Mouse (Mus musculus): ENCODE measurements at regions not wholly inside any gene's neighbourhood (a gene's known extent, or its start where the extent isn't known, plus 50 kb on each side); places are given as distances from the start of the nearest gene placed in this dataset.

- H3K27me3 ChIP-seq (ENCODE audit: control insufficient read depth, insufficient read depth, low read depth, low read length) = no peaks in the 10 kb centered on the region
- H3K9ac ChIP-seq (ENCODE audit: low read length) = no peak overlapping the region
- H3K4me3 ChIP-seq (ENCODE audit: low read length) = no peak overlapping the region
- H3K9me3 ChIP-seq (ENCODE audit: control insufficient read depth, low read length) = peaks cover 7% of the 10 kb centered on the region
- no peaks in the 10 kb centered on the region for H3K36me3 ChIP-seq (ENCODE audit: control insufficient read depth, insufficient read depth, low read length)
- H3K4me1 ChIP-seq (replicated peaks; ENCODE audit: control insufficient read depth, insufficient read depth, low read length) = peaks cover 2% of the 10 kb centered on the region; the same call in 1 of the 2 replicates
- no peak for ATAC-seq (ENCODE audit: low read depth)
- no peak overlapping the region for H3K27ac ChIP-seq (ENCODE audit: low read length)
- WGBS = 89% methylated on average over 6 of the region's 6 CpGs
- no peak overlapping the region for H3K4me2 ChIP-seq (ENCODE audit: low read depth, low read length)
Observed at GRCm38 (mm10) chr5:148716633-148717032, 164.0 kb upstream of the Ubl3 start.

DNA sequence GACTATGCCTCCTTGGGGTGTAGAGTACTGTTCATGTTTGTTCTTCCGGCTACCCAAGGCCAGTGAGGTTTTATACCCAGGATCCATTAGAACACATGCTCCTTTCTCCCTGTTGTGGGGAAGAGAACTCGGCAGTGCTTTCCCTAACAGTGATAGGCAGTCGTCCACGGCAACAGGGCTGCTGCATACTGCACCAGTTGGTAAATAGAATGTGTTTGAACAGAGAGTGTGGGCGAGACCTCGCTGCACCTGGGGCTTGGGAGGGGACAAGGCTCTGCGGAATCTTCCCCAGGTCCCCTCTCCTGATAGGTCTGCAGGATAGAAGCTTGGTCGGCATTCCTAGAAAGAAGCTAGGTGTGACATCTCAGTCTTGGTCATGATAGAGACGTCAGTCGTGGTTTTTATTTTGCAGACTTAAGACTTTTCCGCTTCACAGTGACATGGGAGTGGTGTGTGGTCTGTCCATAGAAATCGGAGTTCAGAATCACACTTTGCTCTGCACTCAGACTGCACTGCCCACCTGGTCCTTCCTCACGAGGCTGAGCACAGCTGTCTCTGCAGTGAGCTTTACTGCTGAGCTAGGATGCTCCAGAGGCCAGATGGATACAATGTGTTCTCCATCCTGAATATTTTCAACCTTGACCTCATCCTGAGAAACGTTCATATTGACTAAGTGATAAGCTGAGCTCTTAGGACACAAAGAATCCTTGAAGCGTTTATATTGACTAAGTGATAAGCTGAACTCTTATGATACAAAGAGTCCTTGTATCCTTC lies 162.8 kb upstream of the Ubl3 start:
- Histone ChIP-seq H3K4me2 (ENCODE audit: low read depth, low read length) (no peak overlapping the region), H3K36me3 (ENCODE audit: control insufficient read depth, insufficient read depth, low read length) (no peaks in the 10 kb centered on the region), H3K4me3 (ENCODE audit: low read length) (no peak overlapping the region), H3K9ac (ENCODE audit: low read length) (no peak overlapping the region), H3K4me1 (replicated peaks; ENCODE audit: control insufficient read depth, insufficient read depth, low read length) (peaks cover 2% of the 10 kb centered on the region; the same call in 1 of the 2 replicates), H3K9me3 (ENCODE audit: control insufficient read depth, low read length) (peaks cover 7% of the 10 kb centered on the region), H3K27me3 (ENCODE audit: control insufficient read depth, insufficient read depth, low read depth, low read length) (no peaks in the 10 kb centered on the region), H3K27ac (ENCODE audit: low read length) (no peak overlapping the region)
- WGBS = 44% methylated on average over 15 of the region's 15 CpGs
- ATAC-seq (ENCODE audit: low read depth) = peak; percentile 57; the same call in 1 of the 2 replicates

GRCm38 (mm10) chr5:148714807-148715206 lies 162.2 kb upstream of the Ubl3 start:
- WGBS = 67% methylated on average over 4 of the region's 4 CpGs
- Histone ChIP-seq H3K4me3 (ENCODE audit: low read length) (no peak overlapping the region), H3K9ac (ENCODE audit: low read length) (no peak overlapping the region), H3K36me3 (ENCODE audit: control insufficient read depth, insufficient read depth, low read length) (no peaks in the 10 kb centered on the region), H3K9me3 (ENCODE audit: control insufficient read depth, low read length) (peaks cover 7% of the 10 kb centered on the region), H3K27me3 (ENCODE audit: control insufficient read depth, insufficient read depth, low read depth, low read length) (no peaks in the 10 kb centered on the region), H3K4me1 (replicated peaks; ENCODE audit: control insufficient read depth, insufficient read depth, low read length) (peaks cover 2% of the 10 kb centered on the region; the same call in 1 of the 2 replicates), H3K27ac (ENCODE audit: low read length) (no peak overlapping the region), H3K4me2 (ENCODE audit: low read depth, low read length) (no peak overlapping the region)
- no peak for ATAC-seq (ENCODE audit: low read depth)

- peaks cover 8% of the 10 kb centered on the region for H3K4me1 ChIP-seq (replicated peaks; ENCODE audit: control insufficient read depth, insufficient read depth, low read length)
- H3K4me2 ChIP-seq (ENCODE audit: low read depth, low read length) = no peak overlapping the region
- peak; percentile 66 for ATAC-seq (ENCODE audit: low read depth)
- WGBS = 74% methylated on average over 5 of the region's 5 CpGs
- H3K27ac ChIP-seq (ENCODE audit: low read length) = no peak overlapping the region
- no peak overlapping the region for H3K4me3 ChIP-seq (ENCODE audit: low read length)
- peaks cover 6% of the 10 kb centered on the region for H3K9me3 ChIP-seq (ENCODE audit: control insufficient read depth, low read length)
- H3K9ac ChIP-seq (ENCODE audit: low read length) = no peak overlapping the region
- no peaks in the 10 kb centered on the region for H3K36me3 ChIP-seq (ENCODE audit: control insufficient read depth, insufficient read depth, low read length)
- no peaks in the 10 kb centered on the region for H3K27me3 ChIP-seq (ENCODE audit: control insufficient read depth, insufficient read depth, low read depth, low read length)
Observed at GRCm38 (mm10) chr5:148713796-148714195, 161.2 kb upstream of the Ubl3 start.

DNA sequence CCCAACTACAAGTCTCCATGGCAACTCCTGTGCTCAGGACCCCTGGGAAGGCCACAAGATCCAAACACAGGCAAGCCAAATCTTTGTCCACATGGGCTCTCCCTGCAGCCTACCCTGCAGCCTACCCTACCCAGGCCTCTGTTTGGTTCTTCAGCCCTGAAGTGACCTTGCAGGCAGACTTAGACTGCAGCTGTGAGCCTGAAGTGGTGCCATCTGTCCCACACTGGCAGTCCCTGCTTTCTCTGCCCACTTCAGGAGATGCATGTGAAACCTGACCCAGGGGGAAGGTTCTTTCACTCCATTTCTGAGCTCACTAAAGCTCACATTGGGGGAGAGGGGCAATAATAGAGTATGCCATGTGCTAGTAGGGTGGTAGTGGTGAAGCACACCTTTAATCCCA lies 160.4 kb upstream of the Ubl3 start:
- ATAC-seq (ENCODE audit: low read depth) = no peak
- Histone ChIP-seq H3K9ac (ENCODE audit: low read length) (no peak overlapping the region), H3K4me3 (ENCODE audit: low read length) (no peak overlapping the region), H3K27ac (ENCODE audit: low read length) (no peak overlapping the region), H3K4me1 (replicated peaks; ENCODE audit: control insufficient read depth, insufficient read depth, low read length) (peaks cover 16% of the 10 kb centered on the region), H3K4me2 (ENCODE audit: low read depth, low read length) (no peak overlapping the region), H3K36me3 (ENCODE audit: control insufficient read depth, insufficient read depth, low read length) (no peaks in the 10 kb centered on the region), H3K27me3 (ENCODE audit: control insufficient read depth, insufficient read depth, low read depth, low read length) (no peaks in the 10 kb centered on the region), H3K9me3 (ENCODE audit: control insufficient read depth, low read length) (no peaks in the 10 kb centered on the region)

- WGBS = 76% methylated on average over 5 of the region's 5 CpGs
- H3K27ac ChIP-seq (ENCODE audit: low read length) = no peak overlapping the region
- ATAC-seq (ENCODE audit: low read depth) = no peak
Observed at GRCm38 (mm10) chr5:148711570-148711969, 159.0 kb upstream of the Ubl3 start.

DNA sequence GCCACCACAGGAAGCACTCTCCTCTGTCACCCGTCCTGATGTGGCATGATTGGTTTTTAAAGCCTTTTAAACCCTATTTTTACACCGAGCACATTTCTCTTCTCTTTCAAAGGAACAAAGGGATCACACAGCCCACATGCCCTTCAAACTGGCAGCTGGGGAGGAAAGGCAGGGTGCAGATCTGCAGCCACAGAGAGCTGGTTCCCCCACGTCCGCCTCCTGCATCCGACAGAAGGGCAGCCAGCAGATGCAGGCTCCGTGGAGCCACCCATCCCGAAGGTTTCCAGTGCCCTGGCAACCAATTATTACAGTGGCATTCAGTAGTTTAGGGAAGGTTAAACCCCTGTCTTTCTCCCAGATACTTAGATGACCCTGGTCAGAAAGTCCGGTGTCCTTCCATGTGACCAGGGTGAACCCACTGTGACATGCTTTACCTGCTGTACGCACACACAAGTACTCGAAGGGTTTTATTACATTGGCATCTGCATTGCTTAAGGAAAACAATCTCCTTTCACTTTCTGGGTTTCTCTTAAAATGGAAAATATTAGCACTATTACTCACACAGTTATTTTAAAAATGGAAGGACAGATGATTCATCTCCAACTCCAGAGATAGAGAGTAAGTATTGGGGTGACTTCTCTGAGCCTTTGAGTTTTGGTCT lies 156.7 kb upstream of the Ubl3 start:
- Histone ChIP-seq H3K9me3 (ENCODE audit: control insufficient read depth, low read length) (no peaks in the 10 kb centered on the region), H3K4me3 (ENCODE audit: low read length) (no peak overlapping the region), H3K4me1 (replicated peaks; ENCODE audit: control insufficient read depth, insufficient read depth, low read length) (peaks cover 31% of the 10 kb centered on the region), H3K36me3 (ENCODE audit: control insufficient read depth, insufficient read depth, low read length) (no peaks in the 10 kb centered on the region), H3K9ac (ENCODE audit: low read length) (peak overlapping the region; percentile 6; the same call in 1 of the 2 replicates), H3K4me2 (ENCODE audit: low read depth, low read length) (no peak overlapping the region), H3K27ac (ENCODE audit: low read length) (peak overlapping the region; percentile 54; the same call in 1 of the 2 replicates), H3K27me3 (ENCODE audit: control insufficient read depth, insufficient read depth, low read depth, low read length) (no peaks in the 10 kb centered on the region)
- ATAC-seq (ENCODE audit: low read depth) = no peak
- 44% methylated on average over 10 of the region's 10 CpGs for WGBS

More at GRCm38 (mm10) chr5:148711570-148711969, 159.0 kb upstream of the Ubl3 start:
- H3K4me2 ChIP-seq (ENCODE audit: low read depth, low read length) = no peak overlapping the region
- peaks cover 30% of the 10 kb centered on the region for H3K4me1 ChIP-seq (replicated peaks; ENCODE audit: control insufficient read depth, insufficient read depth, low read length)
- H3K36me3 ChIP-seq (ENCODE audit: control insufficient read depth, insufficient read depth, low read length) = no peaks in the 10 kb centered on the region
- no peaks in the 10 kb centered on the region for H3K9me3 ChIP-seq (ENCODE audit: control insufficient read depth, low read length)
- no peak overlapping the region for H3K9ac ChIP-seq (ENCODE audit: low read length)
- no peak overlapping the region for H3K4me3 ChIP-seq (ENCODE audit: low read length)
- no peaks in the 10 kb centered on the region for H3K27me3 ChIP-seq (ENCODE audit: control insufficient read depth, insufficient read depth, low read depth, low read length)

- Histone ChIP-seq H3K36me3 (ENCODE audit: control insufficient read depth, insufficient read depth, low read length) (no peaks in the 10 kb centered on the region), H3K4me1 (replicated peaks; ENCODE audit: control insufficient read depth, insufficient read depth, low read length) (peaks cover 31% of the 10 kb centered on the region), H3K9me3 (ENCODE audit: control insufficient read depth, low read length) (no peaks in the 10 kb centered on the region), H3K4me2 (ENCODE audit: low read depth, low read length) (peak overlapping the region; percentile 31; the same call in 1 of the 2 replicates), H3K27me3 (ENCODE audit: control insufficient read depth, insufficient read depth, low read depth, low read length) (no peaks in the 10 kb centered on the region), H3K4me3 (ENCODE audit: low read length) (no peak overlapping the region), H3K9ac (ENCODE audit: low read length) (no peak overlapping the region), H3K27ac (ENCODE audit: low read length) (peak overlapping the region; percentile 54)
- peak; percentile 57 for ATAC-seq (ENCODE audit: low read depth)
- WGBS = 16% methylated on average over 11 of the region's 11 CpGs
Observed at GRCm38 (mm10) chr5:148708014-148708741, 155.6 kb upstream of the Ubl3 start.

DNA sequence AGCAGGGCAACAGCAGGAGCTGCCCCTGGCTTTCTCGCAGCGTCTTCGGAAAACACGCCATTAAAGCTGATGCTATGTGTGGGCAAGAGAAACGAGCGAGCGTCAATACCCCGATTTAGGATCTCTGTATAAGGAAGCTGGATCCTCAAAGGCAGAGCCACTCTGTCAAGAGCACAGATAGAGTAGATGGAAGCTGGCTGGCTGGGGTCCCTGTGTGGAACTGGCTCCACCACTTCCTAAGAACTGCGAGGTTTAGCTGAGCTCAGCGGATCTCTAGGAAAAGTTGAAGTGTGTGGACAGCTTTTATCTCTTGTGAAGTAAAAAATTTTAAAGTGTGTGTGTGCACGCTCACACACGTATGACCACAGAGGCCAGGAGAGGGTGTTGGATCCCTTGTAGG lies 154.7 kb upstream of the Ubl3 start:
- H3K4me2 ChIP-seq (ENCODE audit: low read depth, low read length) = peak overlapping the region; percentile 31
- no peaks in the 10 kb centered on the region for H3K27me3 ChIP-seq (ENCODE audit: control insufficient read depth, insufficient read depth, low read depth, low read length)
- no peaks in the 10 kb centered on the region for H3K9me3 ChIP-seq (ENCODE audit: control insufficient read depth, low read length)
- no peak overlapping the region for H3K9ac ChIP-seq (ENCODE audit: low read length)
- ATAC-seq (ENCODE audit: low read depth) = peak; percentile 72
- 36% methylated on average over 12 of the region's 12 CpGs for WGBS
- no peaks in the 10 kb centered on the region for H3K36me3 ChIP-seq (ENCODE audit: control insufficient read depth, insufficient read depth, low read length)
- H3K4me3 ChIP-seq (ENCODE audit: low read length) = no peak overlapping the region
- H3K4me1 ChIP-seq (replicated peaks; ENCODE audit: control insufficient read depth, insufficient read depth, low read length) = peaks cover 31% of the 10 kb centered on the region
- peak overlapping the region; percentile 54 for H3K27ac ChIP-seq (ENCODE audit: low read length)

All from lung, embryonic 16.5 days (tissue).